Mouse (Mus musculus): ENCODE results near the gene Znfx1.
"Not testable (repeated sequence)": the region's sequence is repeated elsewhere in the genome, so short reads cannot be mapped to it uniquely, and the experiment has no call there.

Gene Znfx1

GRCm38 (mm10) chr2:167048698-167049358 lies 14.0 kb downstream of the Znfx1 start:
- DNase-seq = no peak

DNA sequence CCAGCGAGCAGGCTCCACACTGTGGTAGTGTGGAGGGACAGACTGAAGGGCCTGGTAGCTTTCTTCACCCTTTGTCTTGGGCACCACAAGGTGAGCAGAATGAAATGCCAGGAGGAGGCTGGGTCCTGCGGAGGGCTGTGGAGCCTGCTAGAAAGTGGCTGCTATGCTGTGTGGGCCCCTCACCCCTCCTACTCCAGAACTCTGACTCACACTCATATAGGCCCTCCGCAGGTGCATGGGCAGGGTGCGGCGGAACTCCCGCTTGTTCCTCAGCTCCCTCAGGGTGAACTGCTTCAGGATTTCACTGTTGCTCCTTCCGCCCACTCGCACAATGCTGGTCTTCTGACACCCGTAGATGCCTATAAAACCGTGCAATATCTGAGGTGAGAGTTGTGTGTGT lies 14.6 kb downstream of the Znfx1 start:
- no peak for DNase-seq

DNA sequence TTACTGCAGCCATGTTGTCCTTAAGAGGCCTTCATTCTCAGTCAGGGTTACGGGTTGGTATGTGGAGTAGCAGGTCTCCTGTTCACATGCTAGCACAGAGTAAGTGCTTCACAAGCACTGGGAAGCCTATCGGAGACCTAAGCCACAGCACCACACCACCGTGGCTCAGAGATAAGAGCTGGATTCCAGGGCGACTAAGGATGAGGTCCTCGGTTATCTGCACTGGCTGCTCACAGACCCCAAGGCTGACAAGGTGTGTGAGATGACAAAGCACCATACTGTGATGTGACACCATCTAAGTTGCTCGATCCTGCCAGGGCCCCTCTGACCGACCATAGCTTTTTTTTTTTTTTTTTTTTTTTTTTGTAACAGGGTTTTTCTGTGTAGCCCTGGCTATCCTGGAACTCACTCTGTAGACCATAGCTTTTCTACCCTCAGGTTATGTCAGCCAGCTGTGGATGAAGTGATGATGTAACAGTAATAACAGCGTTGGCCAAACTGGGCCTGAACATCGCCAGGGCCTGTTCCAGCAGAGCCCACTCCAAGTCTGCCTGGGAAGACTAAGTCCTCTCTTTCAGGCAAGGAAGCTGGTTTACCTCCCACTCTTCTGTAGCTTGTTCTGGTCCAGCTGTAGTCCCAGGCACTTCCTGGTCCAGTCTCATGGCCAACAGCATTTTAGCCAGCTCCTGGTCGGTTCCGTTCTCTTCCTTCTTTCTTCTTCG lies 19.3 kb downstream of the Znfx1 start:
- no peak for DNase-seq

DNA sequence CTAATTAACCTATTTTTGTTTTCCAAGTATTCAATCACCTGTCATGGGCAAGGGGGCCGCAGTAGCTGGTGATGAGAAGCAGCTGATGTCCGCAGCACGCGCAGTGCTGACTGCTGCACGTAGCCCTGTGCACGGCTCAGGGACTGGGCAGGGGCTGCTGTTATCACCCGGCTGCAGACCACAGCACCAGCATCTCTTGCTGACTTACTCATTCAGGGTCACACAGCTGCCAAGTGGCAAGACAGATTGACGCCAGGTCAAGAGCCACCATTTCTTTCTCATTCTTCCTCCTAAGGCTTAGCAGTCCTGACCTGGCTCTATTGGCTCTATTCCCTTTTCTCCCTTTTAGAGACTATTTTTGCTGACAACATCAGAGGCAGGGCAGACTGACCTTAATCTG lies 23.4 kb downstream of the Znfx1 start:
- DNase-seq = no peak

- no peak for DNase-seq
These were observed 24.1 kb downstream of the Znfx1 start for GRCm38 (mm10) chr2:167038716-167039115.

DNA sequence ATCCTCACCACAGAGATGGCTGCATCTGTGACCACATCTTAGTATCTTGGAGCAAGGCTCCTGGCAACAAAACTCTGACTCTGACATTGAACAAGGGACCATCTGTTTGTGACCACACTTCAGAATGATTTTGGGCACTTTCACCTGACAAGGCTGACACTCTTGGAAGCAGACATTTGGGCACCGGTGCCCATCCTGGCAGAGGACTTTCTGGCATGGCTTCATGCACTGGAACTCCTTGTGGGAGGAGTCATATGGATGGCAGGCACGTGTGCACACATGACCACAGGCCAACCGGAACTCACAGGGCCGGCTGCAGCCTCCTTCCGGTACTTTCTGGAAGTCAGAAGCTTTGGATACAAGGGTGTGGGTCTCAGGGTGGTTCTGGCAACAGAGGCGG lies 24.5 kb downstream of the Znfx1 start:
- no peak for DNase-seq

GRCm38 (mm10) chr2:167037710-167038109 lies 25.1 kb downstream of the Znfx1 start:
- no peak for DNase-seq

DNA sequence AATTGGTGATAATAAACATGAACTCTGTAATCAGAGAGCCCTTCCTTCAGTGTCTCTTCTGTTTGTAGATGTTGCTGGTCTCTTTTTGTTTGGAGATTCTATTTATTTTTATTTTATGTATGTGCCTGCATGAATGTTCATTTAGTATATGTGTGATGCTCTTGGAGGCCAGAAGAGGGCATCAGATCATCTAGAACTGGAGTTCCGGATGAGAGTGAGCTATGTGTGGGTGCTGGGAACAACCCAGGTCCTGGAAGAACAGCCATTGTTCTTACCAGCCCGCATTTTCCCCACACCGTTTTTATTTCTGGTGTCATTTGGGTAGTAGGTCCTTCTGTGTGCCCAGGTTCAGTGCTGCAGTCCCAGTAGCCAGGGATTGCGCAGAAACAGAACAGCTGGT lies 32.3 kb downstream of the Znfx1 start:
- no peak for DNase-seq

- DNase-seq = no peak
These were observed 34.3 kb downstream of the Znfx1 start for GRCm38 (mm10) chr2:167028553-167028952.

GRCm38 (mm10) chr2:167019396-167019795 lies 43.4 kb downstream of the Znfx1 start:
- no peak for DNase-seq

GRCm38 (mm10) chr2:167015382-167015718 lies 47.5 kb downstream of the Znfx1 start:
- DNase-seq = no peak

DNA sequence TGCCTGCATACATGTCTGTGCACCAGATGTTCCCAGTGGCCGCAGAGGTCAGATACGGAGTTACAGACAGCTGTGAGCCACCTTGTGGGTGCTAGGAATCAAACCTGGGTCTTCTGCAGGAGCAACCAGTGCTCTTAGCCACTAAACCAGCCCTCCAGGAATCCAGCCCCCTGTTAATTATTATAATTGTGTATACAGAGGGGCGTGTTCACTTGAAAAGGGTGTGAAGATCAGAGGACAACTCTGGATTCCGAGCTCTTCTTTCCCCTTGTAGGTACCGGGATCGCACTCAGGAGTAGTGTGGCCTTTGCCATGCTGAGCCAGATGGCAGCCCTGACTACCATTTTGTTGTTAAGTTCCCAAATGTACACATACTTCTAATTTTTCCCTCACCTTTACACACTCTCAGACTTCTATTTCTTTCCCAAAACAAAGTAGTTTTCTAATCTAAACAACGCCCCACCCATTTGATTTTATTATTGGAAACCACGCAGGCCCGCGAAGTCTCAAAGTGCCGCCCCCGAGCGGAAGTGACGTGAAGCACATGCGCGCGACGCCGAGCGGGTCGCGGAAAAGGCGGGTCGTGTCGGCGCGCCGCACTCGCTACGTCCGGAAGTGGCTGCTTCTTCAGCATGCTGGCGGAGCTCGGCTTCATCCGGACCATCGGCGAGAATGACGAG lies 48.0 kb downstream of the Znfx1 start, which contains the start of gene Ddx27:
Ddx27 (plus strand) TSS at position 492 of the 680 bp plus-strand sequence.
- DNase-seq = peak; percentile 95 to 96

GRCm38 (mm10) chr2:167010546-167010945 lies 52.3 kb downstream of the Znfx1 start:
- no peak for DNase-seq

DNA sequence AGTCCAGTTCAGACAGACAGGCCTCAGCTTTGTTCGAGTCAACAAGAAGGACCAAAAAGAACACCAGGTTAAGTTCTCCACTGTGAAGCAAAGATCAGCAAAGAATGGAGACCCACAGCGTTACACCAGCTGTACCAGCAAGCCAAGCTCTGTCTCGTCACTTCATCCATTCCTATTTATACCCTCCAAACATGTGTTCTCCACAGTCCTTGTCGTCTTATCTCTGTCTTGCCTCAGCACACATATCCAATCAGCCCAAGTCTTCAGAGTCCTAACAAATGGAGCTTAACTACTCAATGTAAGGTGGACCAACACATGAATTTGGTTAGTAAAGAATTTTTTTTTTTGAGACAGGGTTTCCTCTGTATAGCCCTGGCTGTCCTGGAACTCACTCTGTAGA lies 53.3 kb downstream of the Znfx1 start:
- DNase-seq = no peak

- DNase-seq = not testable (repeated sequence)
These were observed 55.2 kb downstream of the Znfx1 start for GRCm38 (mm10) chr2:167007565-167007964.

DNA sequence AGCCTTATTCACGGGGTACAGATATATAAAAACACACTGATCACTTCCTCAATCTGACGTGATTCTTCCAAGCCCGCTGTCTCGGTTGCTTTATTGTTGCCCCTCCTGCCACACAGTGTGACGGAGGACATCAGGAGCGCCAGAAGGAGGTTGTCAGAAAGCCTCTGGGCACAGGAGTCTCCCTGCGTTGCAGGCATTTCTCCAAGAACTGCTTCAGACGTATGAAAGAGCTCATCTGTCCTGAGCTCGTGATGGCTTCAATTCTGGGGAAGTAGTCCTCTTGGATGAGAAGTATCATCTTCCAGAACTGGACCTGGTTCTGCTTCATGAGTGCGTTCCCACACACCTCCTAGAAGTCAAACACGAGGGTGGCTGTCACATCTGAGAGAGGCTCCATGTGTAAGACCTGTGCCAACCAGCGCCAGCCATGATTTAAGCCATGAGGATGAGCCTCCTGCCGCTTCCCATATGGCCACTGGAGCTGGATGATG lies 55.8 kb downstream of the Znfx1 start:
- DNase-seq = no peak

GRCm38 (mm10) chr2:167006355-167006754 lies 56.5 kb downstream of the Znfx1 start:
- DNase-seq = no peak

DNA sequence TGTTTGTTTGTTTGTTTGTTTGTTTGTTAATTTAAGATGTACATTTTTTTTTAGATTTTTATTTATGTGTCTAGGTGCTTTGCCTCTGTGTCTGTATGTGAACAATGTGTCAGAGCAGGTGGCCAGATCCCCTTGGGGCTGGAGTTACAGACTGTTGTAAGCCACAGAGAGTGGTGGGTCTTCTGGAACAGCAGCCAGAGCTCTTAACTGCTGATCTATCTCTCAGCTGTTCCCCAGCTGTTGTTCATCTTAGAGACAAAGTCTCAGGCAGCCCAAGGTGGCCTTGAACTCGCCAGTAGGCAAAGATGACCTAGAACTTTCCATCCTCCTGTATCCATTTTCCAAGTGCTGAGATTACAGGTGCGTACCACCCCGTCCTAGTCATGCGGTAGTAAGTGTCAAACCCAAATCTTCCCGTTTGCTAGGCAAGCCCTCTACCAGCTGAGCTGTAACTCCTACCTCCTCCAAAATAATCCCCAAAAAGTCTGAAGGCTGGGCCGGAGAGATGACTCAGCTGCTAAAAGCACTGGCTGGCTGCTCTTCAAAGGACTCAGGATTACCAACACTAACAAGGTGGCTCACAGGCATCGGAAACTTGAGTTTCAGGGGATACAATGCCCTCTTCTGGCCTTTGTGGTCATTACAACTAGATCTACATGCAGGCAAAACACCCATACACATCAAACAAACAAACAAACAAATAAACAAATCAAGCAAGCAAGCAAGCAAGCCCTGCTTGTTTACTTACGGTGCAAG lies 58.5 kb downstream of the Znfx1 start:
- peak; percentile 80 to 82 for DNase-seq

- no peak for DNase-seq
These were observed 61.3 kb downstream of the Znfx1 start for GRCm38 (mm10) chr2:167001486-167001885.

- no peak for DNase-seq
These were observed 66.3 kb downstream of the Znfx1 start for GRCm38 (mm10) chr2:166996533-166996894.

DNA sequence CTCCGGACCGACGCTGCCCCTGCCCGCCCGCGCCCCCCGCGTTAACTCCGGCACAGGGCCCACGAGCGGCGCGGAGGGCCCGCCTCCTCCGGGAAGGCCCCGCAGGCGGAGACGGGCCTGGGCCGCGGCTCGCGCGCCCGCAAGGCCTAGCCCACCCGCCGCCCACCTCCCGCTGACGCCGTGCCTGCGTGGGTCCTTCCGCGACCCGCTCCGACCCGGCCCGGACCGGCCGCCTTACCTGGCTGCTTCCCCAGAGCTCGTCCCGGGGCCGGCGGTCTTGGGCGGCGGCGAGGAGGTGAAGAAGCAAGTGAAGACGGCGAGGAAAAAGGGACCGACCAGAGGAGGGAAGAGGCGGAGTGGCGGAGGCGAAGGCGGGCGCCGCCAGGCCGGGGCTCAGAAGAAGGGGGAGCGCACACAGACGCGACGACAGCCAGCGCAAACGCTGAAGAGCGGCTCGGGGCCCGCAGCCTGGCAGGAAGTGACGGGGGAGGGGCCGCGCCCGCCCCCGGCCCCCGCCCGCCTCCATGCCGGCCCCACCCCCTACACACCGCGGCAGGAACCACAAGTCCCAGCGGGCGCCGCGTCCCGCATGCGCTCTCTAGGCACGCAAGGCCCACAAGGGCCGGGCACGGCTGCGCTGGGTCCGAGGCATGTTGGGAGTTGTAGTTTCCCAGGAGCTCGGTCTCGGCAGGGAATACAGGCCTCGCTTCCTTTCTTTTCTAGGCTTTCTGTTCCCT lies 66.9 kb downstream of the Znfx1 start, which contains the start of gene Stau1:
Stau1 (minus strand) TSS at position 504 of the 737 bp plus-strand sequence.
- DNase-seq = peak; percentile 94 to 95

Data from B cell, adult 2 months (primary cell).